ENCODE assay signal across 8 mouse cellular contexts in the genomic region with DNA sequence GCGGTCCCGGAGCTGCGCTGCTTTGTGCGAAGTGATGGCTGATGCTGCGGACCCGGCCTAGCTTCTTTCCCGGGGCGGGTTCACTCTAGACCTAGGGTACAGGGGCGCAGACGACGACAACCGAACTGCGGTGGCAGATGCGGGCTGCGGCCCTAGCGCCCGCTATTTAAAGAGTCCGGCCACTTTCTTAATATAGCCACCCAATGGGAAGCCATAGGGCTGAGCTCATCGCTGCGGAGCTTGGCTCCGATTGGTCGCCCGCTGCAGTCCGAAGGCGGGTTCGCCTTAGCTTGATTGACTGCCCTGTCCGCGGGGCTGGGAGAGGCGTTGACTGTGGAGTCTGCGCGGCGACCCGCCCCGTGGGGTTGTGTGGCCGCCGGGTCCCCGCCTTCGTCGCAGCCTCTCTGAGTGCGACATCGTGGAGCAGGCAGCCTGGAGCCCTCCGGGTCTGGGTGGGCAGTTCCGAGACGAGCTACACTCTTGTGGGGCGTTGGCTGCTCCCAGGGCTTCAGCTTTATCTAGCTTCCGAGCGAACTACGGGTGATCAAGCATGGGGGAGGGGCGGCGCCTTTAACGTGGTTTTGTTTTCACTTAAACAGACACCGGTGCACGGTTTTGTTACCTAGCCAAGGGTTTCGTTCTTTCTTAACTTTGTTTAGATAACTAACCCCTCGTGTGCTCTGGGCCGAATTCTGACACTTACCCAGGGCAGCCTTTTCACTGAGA. TPM values are rescaled to one million over a fixed set of nuclear protein-coding genes. Genes with fewer than 3 reads are reported as not detected.
A peak's percentile ranks its signal among the peaks of the same experiment; 100 is the strongest.
DNase-seq lines count a peak whose midpoint lies in the region; ATAC-seq lines count a peak whose summit lies in the region.

Gene Rhob, minus strand, starts transcription at position 139 of the 726 bp plus-strand sequence.

- DNase-seq in adipocyte (ENCODE audit: low spot score), result peak; percentile 96
- DNase-seq in embryo, embryonic 10 days (ENCODE audit: low spot score), result peak; percentile 97
- DNase-seq in gastrocnemius, postnatal 14 days, result peak; percentile 96
- DNase-seq in left cerebral cortex, postnatal 10 days (ENCODE audit: extremely low spot score in 1 of 2, low spot score in 2 of 2), result peak; percentile 98 to 99
- peak; percentile 98 for DNase-seq in right cerebral cortex, postnatal 25 days
- DNase-seq in urinary bladder, postnatal 4 days (ENCODE audit: low spot score in 2 of 2), result peak; percentile 93 to 95

- intact Hi-C loops in gastrocnemius, postnatal 14 days (cut with DNase I; ENCODE audit: low total_unique reads), result loop anchor here (2.0 kb wide), 1 partner anchor 171 kb away; no protein-coding TSS in a partner anchor
- intact Hi-C loops in left cerebral cortex, postnatal 10 days (cut with DNase I), result loop anchor here (1.0 to 5.0 kb wide), 3 partner anchors 29 to 174 kb away; no protein-coding TSS in a partner anchor

- ATAC-seq in inflammation-experienced regulatory T-cells, adult 6 months, result peak; percentile 82
- peak; percentile 95 for ATAC-seq in megakaryocyte-erythroid progenitor cell, adult 5-6 weeks (replicated peaks; ENCODE audit: low FRiP score, low TSS enrichment, poor library complexity, severe bottlenecking)

RNA-seq across cellular contexts. Expression of gene Rhob, which starts in this region (rescaled TPM):
- total RNA-seq in gastrocnemius, postnatal 14 days (2021), result 10 to 100 TPM; 59.5 to 96.2 TPM
- 1 to 10 TPM in 2 of 3 experiments, under 1 TPM in 1; 0.15 to 2.8 (median 1.7) TPM for polyA plus RNA-seq in inflammation-experienced regulatory T-cells, adult 6 months (2017; shearing (Covaris generic))
- total RNA-seq in left cerebral cortex, postnatal 10 days (2021), result 100 to 1,000 TPM; 235 to 310 TPM
- 4.2 and 5.1 TPM in 2 replicates for total RNA-seq in megakaryocyte-erythroid progenitor cell, adult 5-6 weeks (2014; fragmentation: Nextera tagmentation)
- total RNA-seq in megakaryocyte-erythroid progenitor cell, adult 5-6 weeks (2017), result 23.1 TPM in 2 replicates

Comparison
In these comparisons a context has a peak if more than half of its experiments do, and no peak if none do; other contexts are left out.
1. Peak in every context shown above with its lines: DNase-seq and ATAC-seq.